Mouse (Mus musculus) embryo, embryonic 10.5 days (tissue): ENCODE measurements around the gene Fbxo42.

Experiments
- DNase-seq: peaks from one replicate; pipeline ENCODE4 v3.0.0-alpha.2; 2015; ENCODE audit warnings: low spot score

Gene Fbxo42

GRCm38 (mm10) chr4:141147112-141148008 lies at the start of gene Fbxo42:
Gene Fbxo42 (plus strand): TSS chr4:141147913.
- DNase-seq, result peak; percentile 96

GRCm38 (mm10) chr4:141098935-141099334 lies 48.8 kb upstream of the Fbxo42 start:
- no peak for DNase-seq

- DNase-seq, result no peak
These were observed 47.8 kb upstream of the Fbxo42 start for GRCm38 (mm10) chr4:141099956-141100355.

- no peak for DNase-seq
These were observed 46.4 kb upstream of the Fbxo42 start for GRCm38 (mm10) chr4:141101291-141101690.

- DNase-seq, result peak; percentile 64
These were observed 45.9 kb upstream of the Fbxo42 start for GRCm38 (mm10) chr4:141101855-141102254.

GRCm38 (mm10) chr4:141106526-141107183 lies 41.1 kb upstream of the Fbxo42 start:
- DNase-seq, result no peak

- peak; percentile 49 for DNase-seq
These were observed 39.4 kb upstream of the Fbxo42 start for GRCm38 (mm10) chr4:141108196-141108732.

GRCm38 (mm10) chr4:141113831-141114230 lies 33.9 kb upstream of the Fbxo42 start:
- no peak for DNase-seq

- DNase-seq, result no peak
These were observed 33.2 kb upstream of the Fbxo42 start for GRCm38 (mm10) chr4:141114521-141114981.

- DNase-seq, result no peak
These were observed 32.3 kb upstream of the Fbxo42 start for GRCm38 (mm10) chr4:141115398-141115797.

GRCm38 (mm10) chr4:141118691-141119090 lies 29.0 kb upstream of the Fbxo42 start:
- DNase-seq, result no peak

GRCm38 (mm10) chr4:141120700-141121099 lies 27.0 kb upstream of the Fbxo42 start:
- peak; percentile 81 for DNase-seq

GRCm38 (mm10) chr4:141122663-141123062 lies 25.1 kb upstream of the Fbxo42 start:
- no peak for DNase-seq

GRCm38 (mm10) chr4:141123065-141123464 lies 24.6 kb upstream of the Fbxo42 start:
- no peak for DNase-seq

GRCm38 (mm10) chr4:141129190-141129710 lies 18.5 kb upstream of the Fbxo42 start:
- no peak for DNase-seq

GRCm38 (mm10) chr4:141130704-141131342 lies 16.9 kb upstream of the Fbxo42 start:
- no peak for DNase-seq

- DNase-seq, result no peak
These were observed 16.1 kb upstream of the Fbxo42 start for GRCm38 (mm10) chr4:141131531-141132061.

- DNase-seq, result no peak
These were observed 15.5 kb upstream of the Fbxo42 start for GRCm38 (mm10) chr4:141132191-141132590.

GRCm38 (mm10) chr4:141133227-141133626 lies 14.5 kb upstream of the Fbxo42 start:
- no peak for DNase-seq

- peak; percentile 50 for DNase-seq
These were observed 13.7 kb upstream of the Fbxo42 start for GRCm38 (mm10) chr4:141134031-141134441.

GRCm38 (mm10) chr4:141134751-141135530 lies 12.8 kb upstream of the Fbxo42 start:
- no peak for DNase-seq
